Mouse (Mus musculus): ENCODE measurements around the gene Gab1.

The Gab1 gene

GRCm38 (mm10) chr8:80738046-80738387, 142.3 kb downstream of the Gab1 start:
- no peak for DNase-seq

GRCm38 (mm10) chr8:80732326-80732725, 148.0 kb downstream of the Gab1 start:
- DNase-seq = no peak

GRCm38 (mm10) chr8:80714461-80714860, 165.9 kb downstream of the Gab1 start:
- DNase-seq = no peak

Measured in right cerebral cortex, postnatal 25 days (tissue).